Comparison of ENCODE assay signal across 8 mouse cellular contexts in genomic region chr16:34322546-34322945, GRCm38 (mm10).
DNase-seq lines count a peak whose midpoint lies in the region; ATAC-seq and TF ChIP-seq lines count a peak whose summit lies in the region.

No protein-coding gene starts in this region.

- peak; percentile 76 for TF ChIP-seq CTCF in gastrocnemius, adult 2 months (IDR thresholded peaks at IDR 0.05)
- peak; percentile 80 for TF ChIP-seq CTCF in midbrain, postnatal 0 days (IDR thresholded peaks at IDR 0.05)

- no peak overlapping the region for H3K9ac ChIP-seq in hindbrain, embryonic 13.5 days
- no peak overlapping the region for H3K9ac ChIP-seq in limb, embryonic 11.5 days (ENCODE audit: low read length)
- no peak overlapping the region for H3K9ac ChIP-seq in midbrain, postnatal 0 days (replicated peaks; ENCODE audit: low read length, poor library complexity, severe bottlenecking)

- H3K36me3 ChIP-seq in hindbrain, embryonic 13.5 days, result peaks cover 7% of the 10 kb centered on the region; the same call in 1 of the 2 replicates
- H3K36me3 ChIP-seq in limb, embryonic 11.5 days (ENCODE audit: control insufficient read depth, insufficient read depth, low read length), result no peaks in the 10 kb centered on the region
- no peaks in the 10 kb centered on the region; the same call in 1 of the 2 replicates for H3K36me3 ChIP-seq in midbrain, postnatal 0 days (ENCODE audit: insufficient read depth, low read length)

- 25% methylated on average over 4 of the region's 4 CpGs for WGBS in hindbrain, embryonic 13.5 days
- 10% methylated on average over 4 of the region's 4 CpGs for WGBS in limb, embryonic 11.5 days
- 39% methylated on average over 4 of the region's 4 CpGs for WGBS in midbrain, postnatal 0 days

- intact Hi-C loops in gastrocnemius, adult 2 months (cut with DNase I), result no loop called here

- no peak overlapping the region for H3K27ac ChIP-seq in gastrocnemius, adult 2 months
- 0 out of 2 replicates have a peak overlapping the region, but pooled peaks have one; percentile 9 for H3K27ac ChIP-seq in hindbrain, embryonic 13.5 days
- no peak overlapping the region for H3K27ac ChIP-seq in limb, embryonic 11.5 days (replicated peaks; ENCODE audit: low read depth, low read length)
- no peak overlapping the region for H3K27ac ChIP-seq in midbrain, postnatal 0 days (ENCODE audit: low read depth, low read length)

- H3K9me3 ChIP-seq in hindbrain, embryonic 13.5 days, result no peaks in the 10 kb centered on the region
- no peaks in the 10 kb centered on the region for H3K9me3 ChIP-seq in limb, embryonic 11.5 days (ENCODE audit: control insufficient read depth, low read length)
- no peaks in the 10 kb centered on the region for H3K9me3 ChIP-seq in midbrain, postnatal 0 days (ENCODE audit: low read length)

- H3K4me2 ChIP-seq in hindbrain, embryonic 13.5 days, result no peak overlapping the region
- H3K4me2 ChIP-seq in limb, embryonic 11.5 days (ENCODE audit: low read depth, severe bottlenecking), result no peak overlapping the region
- no peak overlapping the region for H3K4me2 ChIP-seq in midbrain, postnatal 0 days (ENCODE audit: low read depth, low read length, poor library complexity, severe bottlenecking)

- DNase-seq in right cerebral cortex, postnatal 14 days, result peak; percentile 48
- DNase-seq in right cerebral cortex, adult 18-20 months, result no peak
- DNase-seq in cerebellum, adult 9-10 months, result peak; percentile 97
- DNase-seq in gastrocnemius, adult 2 months, result peak; percentile 73
- DNase-seq in limb, embryonic 11.5 days (ENCODE audit: low spot score), result peak; percentile 84
- DNase-seq in midbrain, postnatal 0 days (ENCODE audit: low spot score), result peak; percentile 90
- DNase-seq in thymus, postnatal 36 days, result peak; percentile 11 to 13

- ATAC-seq in hindbrain, embryonic 13.5 days (ENCODE audit: low FRiP score), result peak; percentile 85
- ATAC-seq in limb, embryonic 11.5 days (ENCODE audit: insufficient number of reproducible peaks, low FRiP score, low TSS enrichment, low read depth), result peak; percentile 65; the same call in 1 of the 2 replicates
- peak; percentile 65; the same call in 1 of the 2 replicates for ATAC-seq in midbrain, postnatal 0 days (ENCODE audit: low FRiP score)

- H3K4me1 ChIP-seq in hindbrain, embryonic 13.5 days (replicated peaks), result peaks cover 39% of the 10 kb centered on the region
- no peaks in the 10 kb centered on the region for H3K4me1 ChIP-seq in limb, embryonic 11.5 days (ENCODE audit: control insufficient read depth, insufficient read depth, low read length)
- H3K4me1 ChIP-seq in midbrain, postnatal 0 days (ENCODE audit: insufficient read depth, low read length), result peaks cover 11% of the 10 kb centered on the region; the same call in 1 of the 2 replicates

- H3K4me3 ChIP-seq in gastrocnemius, adult 2 months, result no peak overlapping the region
- no peak overlapping the region for H3K4me3 ChIP-seq in hindbrain, embryonic 13.5 days
- H3K4me3 ChIP-seq in limb, embryonic 11.5 days (ENCODE audit: low read depth, low read length), result no peak overlapping the region
- H3K4me3 ChIP-seq in midbrain, postnatal 0 days (ENCODE audit: low read depth, low read length), result no peak overlapping the region

- 0 out of 2 replicates have a peak, but pooled peaks cover 4% of the 10 kb centered on the region for H3K27me3 ChIP-seq in hindbrain, embryonic 13.5 days
- no peaks in the 10 kb centered on the region for H3K27me3 ChIP-seq in limb, embryonic 11.5 days (ENCODE audit: control insufficient read depth, insufficient read depth, low read length)
- no peaks in the 10 kb centered on the region for H3K27me3 ChIP-seq in midbrain, postnatal 0 days (ENCODE audit: insufficient read depth, low read length)
